Mouse (Mus musculus): ENCODE measurements around the gene Ugt1a7c.
"Not testable (repeated sequence)": the region's sequence is repeated elsewhere in the genome, so short reads cannot be mapped to it uniquely, and the experiment has no call there.

DNA sequence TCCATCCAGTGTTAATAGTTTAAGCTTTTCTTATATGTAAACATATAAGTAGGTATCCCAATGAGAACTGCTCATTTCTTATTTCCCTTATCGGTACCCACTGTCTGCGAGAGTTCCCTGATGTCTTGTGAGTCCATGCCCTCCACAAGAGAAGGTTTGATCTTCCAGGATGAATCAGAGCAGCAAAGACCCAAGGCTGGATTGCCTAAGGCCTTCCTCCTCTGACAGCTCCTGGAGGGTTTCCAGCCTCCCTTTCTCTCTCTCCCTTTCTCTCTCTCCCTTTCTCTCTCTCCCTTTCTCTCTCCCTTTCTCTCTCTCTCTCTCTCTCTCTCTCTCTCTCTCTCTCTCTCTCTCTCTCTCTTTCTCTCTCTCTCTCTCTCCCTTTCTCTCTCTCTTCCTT, 34.2 kb downstream of the Ugt1a7c start:
- TF ChIP-seq CTCF (IDR thresholded peaks at IDR 0.05; ENCODE audit: borderline replicate concordance, control insufficient read depth, extremely low read depth, insufficient read depth, low read length, poor library complexity); POLR2A (IDR thresholded peaks at IDR 0.05; ENCODE audit: control insufficient read depth, extremely low read depth, insufficient read depth, low read length, poor library complexity): not testable (repeated sequence)

All from thymus, adult 2 months (tissue).